Mouse (Mus musculus) heart, postnatal 0 days (tissue): Measurements from ENCODE around the gene Neurl1a. TPM values are rescaled to one million over a fixed set of nuclear protein-coding genes. Genes with fewer than 3 reads are reported as not detected.

Source experiments
- ATAC-seq: fragments of 200-750 bp; cut with Nextera tagmentation; 2 replicates; pipeline ENCODE4 v1.8.0; 2017; ENCODE audit warnings: low read depth, moderate number of reproducible peaks, moderate library complexity; ENCODE audit not compliant: insufficient read depth
- DNase-seq: peaks from one replicate; pipeline ENCODE4 v3.0.0-alpha.2; 2016; ENCODE audit warnings: low spot score
- H3K27ac ChIP-seq: fragments of 300-500 bp; sonication (generic); 2 replicates; pipeline ENCODE4 v1.5.1; 2014; ENCODE audit warnings: low read depth, mild to moderate bottlenecking
- H3K27me3 ChIP-seq: fragments of 300-500 bp; sonication (generic); 2 replicates; pipeline ENCODE4 v1.6.1; 2014; ENCODE audit warnings: low read length, mixed read lengths; ENCODE audit not compliant: control insufficient read depth, insufficient read depth
- H3K36me3 ChIP-seq: fragments of 300-500 bp; sonication (generic); replicated peaks from 2 replicates; pipeline ENCODE4 v1.6.1; 2014; ENCODE audit warnings: low read length, mixed read lengths; ENCODE audit not compliant: control insufficient read depth, insufficient read depth
- H3K4me1 ChIP-seq: fragments of 300-500 bp; sonication (generic); 2 replicates; pipeline ENCODE4 v1.6.1; 2014; ENCODE audit warnings: antibody characterized with exemption; ENCODE audit not compliant: control insufficient read depth, insufficient read depth
- H3K4me2 ChIP-seq: fragments of 300-500 bp; sonication (generic); 2 replicates; pipeline ENCODE4 v1.6.1; 2014; ENCODE audit warnings: low read depth, mild to moderate bottlenecking, low read length, moderate library complexity
- H3K4me3 ChIP-seq: fragments of 300-500 bp; sonication (generic); 2 replicates; pipeline ENCODE4 v1.5.1; 2014; ENCODE audit warnings: low read depth, low read length
- H3K9ac ChIP-seq: fragments of 300-500 bp; sonication (generic); replicated peaks from 2 replicates; pipeline ENCODE4 v1.6.1; 2014; ENCODE audit warnings: low read depth, low read length, mixed read lengths
- H3K9me3 ChIP-seq: fragments of 300-500 bp; sonication (generic); replicated peaks from 2 replicates; pipeline ENCODE4 v1.6.1; 2016; ENCODE audit warnings: low read length; ENCODE audit not compliant: control insufficient read depth
- CTCF ChIP-seq: IDR thresholded peaks from 2 replicates; pipeline ENCODE4 v1.5.1; 2016; ENCODE audit warnings: antibody characterized with exemption, control low read depth, low read depth
- EP300 ChIP-seq: IDR thresholded peaks from 2 replicates; pipeline ENCODE4 v1.6.1; 2016; ENCODE audit warnings: antibody characterized with exemption, low read depth
- WGBS: fragments of 180-500 bp; shearing (Covaris S2); extraction: QIAGEN DNeasy Blood & Tissue Kit; methylation state at CpG from one replicate; pipeline ENCODE4 v1.1.7; 2014; 5-methylcytosine and 5-hydroxymethylcytosine counted together
- polyA plus RNA-seq: library from polyadenylated mRNA; unstranded; fragments of >200 nt; fragmentation: Nextera tagmentation; extraction: Ambion mirVana; gene quantifications from 2 replicates; pipeline ENCODE4 v1.2.1, GENCODE M21; 2015
- total RNA-seq: library from RNA; depleted of rRNA; stranded (reverse); fragments of >200 nt; gene quantifications from 2 replicates; pipeline ENCODE4 v1.2.3, GENCODE M21; 2014; ENCODE audit warnings: low replicate concordance

The Neurl1a gene
- total and polyA plus RNA-seq, 2 experiments from 2014 or later = 0.27 to 1.8 TPM

GRCm38 (mm10) chr19:47282688-47283215 is 104.1 kb downstream of the Neurl1a start:
- Histone ChIP-seq H3K4me1 (peaks cover 36% of the 10 kb centered on the region), H3K9ac (no peak overlapping the region), H3K9me3 (no peaks in the 10 kb centered on the region), H3K4me2 (no peak overlapping the region), H3K36me3 (peaks cover 45% of the 10 kb centered on the region), H3K27ac (peak overlapping the region; percentile 39), H3K27me3 (no peaks in the 10 kb centered on the region), H3K4me3 (no peak overlapping the region)
- WGBS = 94% methylated on average over 17 of the region's 17 CpGs
- ATAC-seq (no peak), DNase-seq (no peak)
- TF ChIP-seq CTCF = no peak
- TF ChIP-seq EP300 = no peak

- TF ChIP-seq EP300 (no peak), CTCF (no peak)
- Histone ChIP-seq H3K9me3 (no peaks in the 10 kb centered on the region), H3K36me3 (peaks cover 47% of the 10 kb centered on the region), H3K27ac (no peak overlapping the region), H3K4me2 (no peak overlapping the region), H3K9ac (no peak overlapping the region), H3K4me3 (no peak overlapping the region), H3K4me1 (peaks cover 17% of the 10 kb centered on the region), H3K27me3 (no peaks in the 10 kb centered on the region)
- DNase-seq = no peak
- no peak for ATAC-seq
- WGBS = 88% methylated on average over 6 of the region's 6 CpGs
These were observed 107.0 kb downstream of the Neurl1a start for GRCm38 (mm10) chr19:47285581-47285980.

- H3K27me3 ChIP-seq = no peaks in the 10 kb centered on the region
- H3K36me3 ChIP-seq = peaks cover 51% of the 10 kb centered on the region
- H3K4me3 ChIP-seq = no peak overlapping the region
- DNase-seq (no peak), ATAC-seq (no peak)
- H3K4me2 ChIP-seq = no peak overlapping the region
- no peaks in the 10 kb centered on the region for H3K9me3 ChIP-seq
- TF ChIP-seq CTCF = no peak
- no peak for TF ChIP-seq EP300
- no peak overlapping the region for H3K27ac ChIP-seq
- 88% methylated on average over 17 of the region's 17 CpGs for WGBS
- H3K9ac ChIP-seq = no peak overlapping the region
- H3K4me1 ChIP-seq = peaks cover 13% of the 10 kb centered on the region
These were observed 108.3 kb downstream of the Neurl1a start for GRCm38 (mm10) chr19:47286886-47287450.

- DNase-seq (no peak), ATAC-seq (peak; percentile 61)
- H3K36me3 ChIP-seq = peaks cover 21% of the 10 kb centered on the region
- no peaks in the 10 kb centered on the region for H3K9me3 ChIP-seq
- WGBS = 59% methylated on average over 7 of the region's 7 CpGs
- no peak overlapping the region for H3K4me2 ChIP-seq
- H3K27ac ChIP-seq = peak overlapping the region; percentile 64
- no peaks in the 10 kb centered on the region for H3K27me3 ChIP-seq
- no peak overlapping the region for H3K9ac ChIP-seq
- TF ChIP-seq EP300 = no peak
- TF ChIP-seq CTCF = no peak
- H3K4me1 ChIP-seq = peaks cover 28% of the 10 kb centered on the region
- no peak overlapping the region for H3K4me3 ChIP-seq
These were observed 112.9 kb downstream of the Neurl1a start for GRCm38 (mm10) chr19:47291307-47292080.

GRCm38 (mm10) chr19:47292451-47292951 is 113.9 kb downstream of the Neurl1a start:
- 53% methylated on average over 7 of the region's 7 CpGs for WGBS
- peaks cover 31% of the 10 kb centered on the region for H3K4me1 ChIP-seq
- H3K36me3 ChIP-seq = peaks cover 14% of the 10 kb centered on the region; the same call in 1 of the 2 replicates
- H3K27ac ChIP-seq = peak overlapping the region; percentile 64
- H3K9me3 ChIP-seq = no peaks in the 10 kb centered on the region
- H3K4me3 ChIP-seq = no peak overlapping the region
- DNase-seq (peak; percentile 67), ATAC-seq (peak; percentile 62)
- no peak overlapping the region for H3K4me2 ChIP-seq
- no peak overlapping the region for H3K9ac ChIP-seq
- H3K27me3 ChIP-seq = no peaks in the 10 kb centered on the region
- TF ChIP-seq EP300 (no peak), CTCF (no peak)
